Mouse (Mus musculus): ENCODE measurements around the gene Chst4. TPM values are rescaled to one million over a fixed set of nuclear protein-coding genes. Genes with fewer than 3 reads are reported as not detected.
A peak's percentile ranks its signal among the peaks of the same experiment; 100 is the strongest.
"Not testable (repeated sequence)": the region's sequence is repeated elsewhere in the genome, so short reads cannot be mapped to it uniquely, and the experiment has no call there.

The Chst4 gene
- polyA plus RNA-seq, 1 experiment from 2014 or later, result 4.4 TPM

DNA sequence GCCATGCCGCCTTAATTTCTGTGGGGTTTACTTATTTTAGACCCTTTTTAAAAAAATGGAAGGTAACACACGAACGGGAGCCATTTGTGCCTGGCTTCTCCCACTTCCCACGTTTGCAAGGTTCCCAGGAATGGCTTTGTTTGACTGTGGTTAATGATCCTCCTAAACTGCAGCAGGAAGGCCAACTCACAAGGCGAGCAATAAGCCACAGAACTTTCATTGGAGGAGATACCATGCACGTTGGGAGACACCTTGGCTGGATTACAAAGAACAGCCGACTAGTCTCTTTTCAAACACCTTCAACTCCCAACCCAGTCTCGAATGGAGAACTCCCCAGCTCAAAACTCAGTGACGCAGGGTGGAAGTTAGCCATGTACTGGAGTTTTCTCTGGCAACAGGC is 24.6 kb upstream of the Chst4 start:
- WGBS, result 52% methylated on average over 9 of the region's 9 CpGs
- Histone ChIP-seq H3K4me1 (ENCODE audit: control insufficient read depth, insufficient read depth, low read length) (no peaks in the 10 kb centered on the region), H3K4me3 (ENCODE audit: low read length) (no peak overlapping the region), H3K9me3 (ENCODE audit: control insufficient read depth, low read length) (peaks cover 9% of the 10 kb centered on the region), H3K27ac (ENCODE audit: low read length) (no peak overlapping the region), H3K9ac (ENCODE audit: low read depth, low read length) (no peak overlapping the region), H3K27me3 (replicated peaks; ENCODE audit: control insufficient read depth, insufficient read depth, low read length) (no peaks in the 10 kb centered on the region), H3K36me3 (ENCODE audit: control insufficient read depth, insufficient read depth, low read length) (no peaks in the 10 kb centered on the region), H3K4me2 (ENCODE audit: low read depth, low read length) (no peak overlapping the region)
- no peak for ATAC-seq

DNA sequence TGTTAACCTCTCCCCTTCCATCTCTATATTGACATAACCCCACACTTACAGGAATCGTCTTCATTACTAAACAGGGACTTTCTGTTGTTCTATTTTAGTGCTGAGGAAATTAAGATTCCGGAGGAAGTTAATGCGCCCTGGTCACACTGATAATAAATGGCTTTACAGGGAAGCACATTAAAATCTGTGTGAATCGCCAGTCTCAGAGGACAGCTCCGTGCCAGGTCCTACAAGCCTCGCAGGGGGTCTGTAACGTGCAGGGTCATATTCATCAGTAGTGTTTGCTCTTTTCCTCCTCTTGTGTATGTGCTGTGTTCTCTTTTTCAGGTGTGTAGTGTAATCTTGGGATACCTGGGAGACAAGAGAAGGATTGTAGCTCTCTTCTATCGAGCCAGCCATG is 18.7 kb upstream of the Chst4 start:
- no peak overlapping the region for H3K4me3 ChIP-seq (ENCODE audit: low read length)
- no peaks in the 10 kb centered on the region for H3K4me1 ChIP-seq (ENCODE audit: control insufficient read depth, insufficient read depth, low read length)
- no peak overlapping the region for H3K4me2 ChIP-seq (ENCODE audit: low read depth, low read length)
- H3K36me3 ChIP-seq (ENCODE audit: control insufficient read depth, insufficient read depth, low read length), result no peaks in the 10 kb centered on the region
- 72% methylated on average over 8 of the region's 8 CpGs for WGBS
- no peak overlapping the region for H3K27ac ChIP-seq (ENCODE audit: low read length)
- ATAC-seq, result no peak
- H3K9me3 ChIP-seq (ENCODE audit: control insufficient read depth, low read length), result peaks cover 9% of the 10 kb centered on the region
- H3K9ac ChIP-seq (ENCODE audit: low read depth, low read length), result no peak overlapping the region
- peaks cover 12% of the 10 kb centered on the region; the same call in 1 of the 2 replicates for H3K27me3 ChIP-seq (replicated peaks; ENCODE audit: control insufficient read depth, insufficient read depth, low read length)

- Histone ChIP-seq H3K4me2 (ENCODE audit: low read depth, low read length) (no peak overlapping the region), H3K27ac (ENCODE audit: low read length) (no peak overlapping the region), H3K4me3 (ENCODE audit: low read length) (no peak overlapping the region), H3K27me3 (replicated peaks; ENCODE audit: control insufficient read depth, insufficient read depth, low read length) (peaks cover 9% of the 10 kb centered on the region; the same call in 1 of the 2 replicates), H3K9ac (ENCODE audit: low read depth, low read length) (no peak overlapping the region), H3K36me3 (ENCODE audit: control insufficient read depth, insufficient read depth, low read length) (no peaks in the 10 kb centered on the region), H3K9me3 (ENCODE audit: control insufficient read depth, low read length) (no peaks in the 10 kb centered on the region), H3K4me1 (ENCODE audit: control insufficient read depth, insufficient read depth, low read length) (no peaks in the 10 kb centered on the region)
- 0 out of 2 replicates have a peak, but pooled peaks have one; percentile 46 for ATAC-seq
- 51% methylated on average over 6 of the region's 6 CpGs for WGBS
These were observed 11.7 kb upstream of the Chst4 start for GRCm38 (mm10) chr8:110051208-110051607.

DNA sequence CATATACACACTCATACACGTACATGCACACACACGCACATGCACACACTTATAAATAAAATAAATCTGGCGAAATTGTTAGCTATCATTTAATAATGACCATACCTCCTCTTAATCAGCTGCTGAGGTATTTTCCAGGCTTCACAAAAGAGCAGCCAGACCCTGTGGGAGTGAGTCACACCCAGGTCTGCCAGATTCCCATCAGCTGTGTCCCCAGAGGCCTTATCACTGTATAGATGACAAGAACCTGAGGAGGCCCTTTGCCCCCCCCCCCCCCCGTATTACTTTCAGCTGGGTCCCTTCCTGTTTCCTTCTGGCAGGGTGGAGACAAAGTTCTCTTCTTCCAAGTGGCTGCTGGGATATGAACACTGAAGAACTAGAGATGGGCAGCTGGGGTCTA is 969 bp upstream of the Chst4 start:
- H3K4me3 ChIP-seq (ENCODE audit: low read length), result no peak overlapping the region
- no peaks in the 10 kb centered on the region for H3K27me3 ChIP-seq (replicated peaks; ENCODE audit: control insufficient read depth, insufficient read depth, low read length)
- peak; percentile 49; the same call in 1 of the 2 replicates for ATAC-seq
- H3K4me1 ChIP-seq (ENCODE audit: control insufficient read depth, insufficient read depth, low read length), result no peaks in the 10 kb centered on the region
- H3K9me3 ChIP-seq (ENCODE audit: control insufficient read depth, low read length), result no peaks in the 10 kb centered on the region; the same call in 1 of the 2 replicates
- no peak overlapping the region for H3K9ac ChIP-seq (ENCODE audit: low read depth, low read length)
- no peak overlapping the region for H3K27ac ChIP-seq (ENCODE audit: low read length)
- no peak overlapping the region for H3K4me2 ChIP-seq (ENCODE audit: low read depth, low read length)
- WGBS, result 66% methylated on average over 4 of the region's 4 CpGs
- no peaks in the 10 kb centered on the region for H3K36me3 ChIP-seq (ENCODE audit: control insufficient read depth, insufficient read depth, low read length)

GRCm38 (mm10) chr8:110039216-110039615 is 324 bp downstream of the Chst4 start:
- 31% methylated on average over 7 of the region's 7 CpGs for WGBS
- peak overlapping the region; percentile 18; the same call in 1 of the 2 replicates for H3K27ac ChIP-seq (ENCODE audit: low read length)
- H3K27me3 ChIP-seq (replicated peaks; ENCODE audit: control insufficient read depth, insufficient read depth, low read length), result no peaks in the 10 kb centered on the region
- H3K4me1 ChIP-seq (ENCODE audit: control insufficient read depth, insufficient read depth, low read length), result no peaks in the 10 kb centered on the region
- H3K36me3 ChIP-seq (ENCODE audit: control insufficient read depth, insufficient read depth, low read length), result no peaks in the 10 kb centered on the region
- H3K4me2 ChIP-seq (ENCODE audit: low read depth, low read length), result 0 out of 2 replicates have a peak overlapping the region, but pooled peaks have one; percentile 6
- peak; percentile 59 for ATAC-seq
- no peak overlapping the region for H3K4me3 ChIP-seq (ENCODE audit: low read length)
- H3K9me3 ChIP-seq (ENCODE audit: control insufficient read depth, low read length), result no peaks in the 10 kb centered on the region; the same call in 1 of the 2 replicates
- H3K9ac ChIP-seq (ENCODE audit: low read depth, low read length), result no peak overlapping the region

- Histone ChIP-seq H3K27ac (ENCODE audit: low read length) (no peak overlapping the region), H3K4me3 (ENCODE audit: low read length) (no peak overlapping the region), H3K9ac (ENCODE audit: low read depth, low read length) (no peak overlapping the region), H3K36me3 (ENCODE audit: control insufficient read depth, insufficient read depth, low read length) (no peaks in the 10 kb centered on the region), H3K4me2 (ENCODE audit: low read depth, low read length) (no peak overlapping the region), H3K9me3 (ENCODE audit: control insufficient read depth, low read length) (no peaks in the 10 kb centered on the region), H3K27me3 (replicated peaks; ENCODE audit: control insufficient read depth, insufficient read depth, low read length) (no peaks in the 10 kb centered on the region), H3K4me1 (ENCODE audit: control insufficient read depth, insufficient read depth, low read length) (no peaks in the 10 kb centered on the region)
- WGBS, result 80% methylated on average over 2 of the region's 2 CpGs
- no peak for ATAC-seq
These were observed 3.4 kb downstream of the Chst4 start for GRCm38 (mm10) chr8:110036156-110036555.

- Histone ChIP-seq H3K4me3 (ENCODE audit: low read length) (no peak overlapping the region), H3K9me3 (ENCODE audit: control insufficient read depth, low read length) (no peaks in the 10 kb centered on the region), H3K27ac (ENCODE audit: low read length) (no peak overlapping the region), H3K9ac (ENCODE audit: low read depth, low read length) (no peak overlapping the region), H3K4me1 (ENCODE audit: control insufficient read depth, insufficient read depth, low read length) (no peaks in the 10 kb centered on the region), H3K36me3 (ENCODE audit: control insufficient read depth, insufficient read depth, low read length) (no peaks in the 10 kb centered on the region), H3K27me3 (replicated peaks; ENCODE audit: control insufficient read depth, insufficient read depth, low read length) (no peaks in the 10 kb centered on the region), H3K4me2 (ENCODE audit: low read depth, low read length) (no peak overlapping the region)
- ATAC-seq, result no peak
- 69% methylated on average over 4 of the region's 4 CpGs for WGBS
These were observed 5.2 kb downstream of the Chst4 start for GRCm38 (mm10) chr8:110034331-110034730.

GRCm38 (mm10) chr8:110033771-110034170 is 5.8 kb downstream of the Chst4 start:
- not testable (repeated sequence) for H3K36me3 ChIP-seq (ENCODE audit: control insufficient read depth, insufficient read depth, low read length); H3K9ac ChIP-seq (ENCODE audit: low read depth, low read length); H3K4me3 ChIP-seq (ENCODE audit: low read length); H3K4me1 ChIP-seq (ENCODE audit: control insufficient read depth, insufficient read depth, low read length); H3K4me2 ChIP-seq (ENCODE audit: low read depth, low read length); H3K27ac ChIP-seq (ENCODE audit: low read length); ATAC-seq; H3K9me3 ChIP-seq (ENCODE audit: control insufficient read depth, low read length); H3K27me3 ChIP-seq (replicated peaks; ENCODE audit: control insufficient read depth, insufficient read depth, low read length)
- 44% methylated on average over 8 of the region's 8 CpGs for WGBS

GRCm38 (mm10) chr8:110022768-110023344 is 16.7 kb downstream of the Chst4 start:
- no peak overlapping the region for H3K4me3 ChIP-seq (ENCODE audit: low read length)
- H3K4me1 ChIP-seq (ENCODE audit: control insufficient read depth, insufficient read depth, low read length), result no peaks in the 10 kb centered on the region
- H3K27ac ChIP-seq (ENCODE audit: low read length), result peak overlapping the region; percentile 42
- H3K4me2 ChIP-seq (ENCODE audit: low read depth, low read length), result no peak overlapping the region
- H3K9me3 ChIP-seq (ENCODE audit: control insufficient read depth, low read length), result no peaks in the 10 kb centered on the region
- peak; percentile 85 for ATAC-seq
- H3K36me3 ChIP-seq (ENCODE audit: control insufficient read depth, insufficient read depth, low read length), result no peaks in the 10 kb centered on the region
- WGBS, result 68% methylated on average over 10 of the region's 10 CpGs
- no peaks in the 10 kb centered on the region for H3K27me3 ChIP-seq (replicated peaks; ENCODE audit: control insufficient read depth, insufficient read depth, low read length)
- no peak overlapping the region for H3K9ac ChIP-seq (ENCODE audit: low read depth, low read length)

DNA sequence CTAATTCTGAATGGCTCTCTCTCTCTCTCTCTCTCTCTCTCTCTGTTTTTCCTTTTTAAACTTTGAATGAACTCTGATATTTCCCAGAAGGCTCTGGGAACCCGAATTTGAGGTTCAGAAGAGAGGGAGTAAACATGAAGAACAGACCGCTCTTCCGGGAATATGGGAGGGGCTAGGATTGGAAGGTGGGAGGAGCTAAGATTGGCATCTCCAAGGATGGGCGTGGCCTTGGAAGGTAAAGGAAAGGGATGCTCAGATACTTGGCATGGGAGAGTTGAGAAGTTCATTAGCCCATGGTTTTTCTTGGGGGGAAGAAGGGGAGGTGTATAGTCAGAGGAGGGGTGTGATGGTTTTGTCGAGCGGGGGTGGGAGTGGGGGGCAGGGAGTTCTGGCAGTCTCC is 17.5 kb downstream of the Chst4 start:
- no peaks in the 10 kb centered on the region for H3K36me3 ChIP-seq (ENCODE audit: control insufficient read depth, insufficient read depth, low read length)
- no peaks in the 10 kb centered on the region for H3K9me3 ChIP-seq (ENCODE audit: control insufficient read depth, low read length)
- 46% methylated on average over 6 of the region's 6 CpGs for WGBS
- no peaks in the 10 kb centered on the region for H3K27me3 ChIP-seq (replicated peaks; ENCODE audit: control insufficient read depth, insufficient read depth, low read length)
- H3K27ac ChIP-seq (ENCODE audit: low read length), result peak overlapping the region; percentile 42
- no peak overlapping the region for H3K9ac ChIP-seq (ENCODE audit: low read depth, low read length)
- no peak overlapping the region for H3K4me2 ChIP-seq (ENCODE audit: low read depth, low read length)
- no peak overlapping the region for H3K4me3 ChIP-seq (ENCODE audit: low read length)
- no peaks in the 10 kb centered on the region for H3K4me1 ChIP-seq (ENCODE audit: control insufficient read depth, insufficient read depth, low read length)
- ATAC-seq, result no peak

Measured in intestine, embryonic 16.5 days (tissue).